Mouse (Mus musculus) adrenal gland, postnatal 36 days (tissue): Measurements from ENCODE around the gene Knop1. TPM values are rescaled to one million over a fixed set of nuclear protein-coding genes. Genes with fewer than 3 reads are reported as not detected.

Experiments
- DNase-seq, 2 experiments: peaks; one replicate each; pipeline ENCODE4 v3.0.0; 2021; ENCODE audit warnings: mixed read lengths in 1 of 2
- long read RNA-seq, 2 experiments: library from polyadenylated mRNA; stranded (forward); transcript quantifications; one replicate each; pipeline ENCODE4 v2.0.0; 2021; ENCODE audit warnings: borderline sequencing depth in 2 of 2
- total RNA-seq, 2 experiments: library from RNA; stranded (reverse); gene quantifications; 2 replicates each; pipeline ENCODE4 v1.2.3; 2021

Gene Knop1
- total RNA-seq: 10 to 100 TPM; 48.6 to 68.5 TPM
- long read RNA-seq, experiment 1, full-length matches to known transcripts: 16 of 93 reads
- long read RNA-seq, experiment 1, partial matches to known transcripts: 62 of 93 reads
- long read RNA-seq, experiment 1, other reads (novel, unspliced or antisense): 15 of 93 reads
- long read RNA-seq, experiment 2, full-length matches to known transcripts: 9 of 14 reads
- long read RNA-seq, experiment 2, partial matches to known transcripts: 4 of 14 reads
- long read RNA-seq, experiment 2, other reads (novel, unspliced or antisense): 1 of 14 reads

DNA sequence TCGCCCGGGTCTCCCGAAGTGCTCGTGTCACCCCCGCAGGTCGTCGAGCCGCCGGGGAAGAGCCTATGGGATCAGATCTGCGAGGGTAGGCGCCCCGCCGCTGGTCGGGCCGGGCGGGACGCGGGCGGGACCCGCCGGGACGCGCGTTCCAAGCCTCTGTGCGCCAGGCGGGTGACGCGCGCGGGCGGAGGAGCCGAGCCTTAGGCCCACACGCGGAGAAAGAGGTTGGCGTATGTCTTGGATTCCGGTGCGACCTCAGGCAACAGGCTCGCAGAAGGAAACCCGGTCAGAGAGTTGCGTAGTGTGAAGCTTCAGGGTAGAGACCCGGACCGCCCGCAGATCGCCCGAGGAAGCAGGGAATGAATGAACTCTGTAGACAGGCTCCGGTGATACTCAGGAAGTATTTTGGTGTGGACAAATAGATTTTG, at the start of gene Knop1:
Gene Knop1, minus strand, starts transcription at position 378 of the 428 bp plus-strand sequence.
- no peak for DNase-seq

DNA sequence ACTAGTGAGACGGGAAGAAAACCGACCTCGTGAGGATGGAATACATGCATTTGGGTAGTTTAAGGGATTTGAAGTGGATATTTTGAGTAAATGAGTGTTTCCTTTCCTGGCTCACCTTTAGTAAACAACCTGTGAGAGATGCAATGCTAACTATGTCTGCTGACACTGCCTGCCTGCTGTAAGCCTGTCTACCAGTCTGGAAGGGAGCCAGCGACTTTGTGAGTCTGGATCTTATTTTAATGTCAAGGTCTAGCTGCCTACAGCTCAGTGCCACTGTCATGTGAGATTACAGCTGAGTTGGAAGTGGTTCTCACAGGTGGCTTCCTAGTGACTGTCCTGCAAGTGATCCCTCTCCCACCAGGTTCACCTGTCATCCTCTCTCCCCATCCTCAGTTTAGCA, 48.5 kb upstream of the Knop1 start:
- peak; percentile 80 to 83 for DNase-seq

GRCm38 (mm10) chr7:118903879-118904278, 47.8 kb upstream of the Knop1 start:
- no peak for DNase-seq

- DNase-seq: no peak
Observed at GRCm38 (mm10) chr7:118902944-118903343, 46.9 kb upstream of the Knop1 start.

- no peak for DNase-seq
Observed at GRCm38 (mm10) chr7:118900090-118900489, 44.0 kb upstream of the Knop1 start.

DNA sequence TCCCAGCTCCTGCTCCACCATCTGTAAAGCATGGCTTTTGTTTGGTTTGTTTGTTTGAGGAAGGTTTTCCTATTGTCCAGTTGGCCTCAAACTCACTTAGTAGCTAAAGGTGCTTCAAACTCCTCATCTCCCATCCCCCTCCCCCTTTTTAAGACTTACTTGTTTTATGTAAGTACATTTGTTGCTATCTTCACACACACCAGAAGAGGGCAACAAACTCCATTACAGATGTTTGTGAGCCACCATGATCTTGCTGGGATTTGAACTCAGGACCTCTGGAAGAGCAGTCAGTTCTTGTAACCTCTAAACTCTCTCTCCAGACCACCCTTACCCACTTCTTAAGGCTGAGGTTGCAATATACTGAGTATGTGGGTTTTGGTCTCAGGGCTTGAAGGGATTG, 42.0 kb upstream of the Knop1 start:
- DNase-seq: no peak

DNA sequence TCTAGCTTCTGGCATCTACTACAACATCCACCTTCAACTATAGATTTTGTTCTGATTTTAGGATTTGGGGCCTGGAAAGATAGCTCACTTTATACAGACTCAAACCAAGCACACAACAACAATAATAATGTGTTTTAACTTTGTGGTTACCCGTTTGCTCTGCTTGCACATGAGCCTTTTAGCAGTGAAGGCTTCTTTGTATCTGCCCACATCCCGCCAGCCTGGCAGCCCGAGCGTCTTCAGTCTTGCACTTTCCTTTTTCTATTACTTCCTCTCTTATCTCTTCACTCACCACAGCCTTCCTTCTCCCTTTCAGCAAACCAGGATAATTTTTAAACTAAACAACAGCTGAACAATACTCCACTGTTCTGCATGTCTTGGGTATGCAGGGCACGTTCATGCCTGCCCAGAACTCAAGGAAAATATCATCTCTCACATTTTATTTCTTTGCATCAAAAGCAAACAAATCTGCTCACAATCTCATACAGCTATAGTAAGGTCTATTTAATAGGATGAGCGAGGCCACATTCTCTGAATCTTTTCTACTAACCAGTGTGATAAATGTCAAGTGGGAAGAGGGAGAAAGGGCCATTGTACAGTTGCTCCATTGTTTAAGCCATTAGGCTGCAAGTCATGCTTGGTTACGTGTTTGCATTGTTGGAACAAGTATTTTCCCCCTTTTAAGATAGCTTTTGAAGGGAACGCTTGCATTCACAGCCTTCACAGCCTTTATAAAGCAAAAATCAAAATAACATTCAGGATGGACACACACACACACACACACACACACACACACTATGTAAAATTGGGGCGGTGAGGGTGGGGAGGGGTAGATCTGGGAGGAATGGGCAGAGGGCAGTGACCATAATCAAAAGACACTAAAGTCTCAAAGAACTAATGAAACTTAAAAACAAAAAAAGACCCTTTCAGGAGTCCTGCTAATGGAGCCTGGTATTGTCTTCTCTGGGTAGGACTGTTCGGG, 39.7 kb upstream of the Knop1 start:
- no peak for DNase-seq

- peak in 1 of 2 experiments; percentile 16 for DNase-seq
Observed at GRCm38 (mm10) chr7:118889046-118889680, 33.1 kb upstream of the Knop1 start.

DNA sequence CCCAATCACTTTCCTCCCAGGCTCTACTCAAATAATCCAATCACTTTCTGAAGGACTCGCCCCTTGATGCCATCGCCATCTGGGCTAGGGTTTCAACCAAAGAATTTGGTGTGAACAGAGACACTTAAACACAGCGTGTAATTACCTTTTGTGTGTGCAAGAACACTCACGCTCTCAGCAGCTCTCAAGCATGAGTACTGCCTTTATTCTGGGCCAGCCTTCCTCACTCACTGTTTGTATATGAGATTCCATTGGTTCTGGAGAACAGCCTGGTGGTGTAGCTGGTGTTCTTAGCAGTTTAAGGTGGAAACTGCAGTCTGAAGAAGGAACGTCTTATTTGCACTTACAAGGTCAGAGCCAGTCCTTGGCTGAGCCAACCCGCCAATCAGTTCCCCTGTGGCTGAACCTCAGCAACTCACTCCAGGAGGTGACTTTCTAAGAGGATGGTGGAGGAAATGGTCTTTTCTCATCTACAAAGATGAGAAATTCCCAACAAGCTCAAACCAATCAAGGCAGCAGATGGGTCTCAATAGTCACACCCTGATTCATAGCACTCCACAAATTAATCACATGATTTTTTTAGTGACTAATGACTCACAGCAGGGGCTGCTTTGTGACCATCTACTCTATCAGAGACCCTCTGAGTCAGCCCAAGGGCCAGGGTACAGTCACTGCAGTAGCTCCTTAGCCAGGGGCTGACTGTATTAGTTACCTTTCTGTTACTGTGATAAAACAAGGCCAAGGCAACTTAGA, 31.4 kb upstream of the Knop1 start:
- no peak for DNase-seq

DNA sequence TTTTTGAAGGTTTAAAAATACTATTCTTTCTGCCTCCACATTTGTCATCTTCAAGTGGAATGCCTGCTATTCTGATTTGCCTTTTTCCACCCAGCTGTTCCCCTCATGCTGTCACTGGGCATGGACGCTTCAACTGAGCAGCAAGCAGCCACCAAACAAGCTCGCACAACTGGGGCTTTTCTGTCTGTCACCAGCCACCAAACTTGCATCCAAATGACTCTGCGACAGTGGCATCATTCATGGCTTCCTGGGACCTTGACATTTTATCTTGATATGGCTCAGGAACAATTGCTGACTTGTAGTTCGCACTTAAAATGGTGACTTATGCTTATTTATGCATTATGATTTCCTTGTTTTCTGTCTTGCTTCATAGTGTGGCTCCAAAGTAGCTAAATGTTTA, 28.9 kb upstream of the Knop1 start:
- peak; percentile 37 to 44 for DNase-seq

DNA sequence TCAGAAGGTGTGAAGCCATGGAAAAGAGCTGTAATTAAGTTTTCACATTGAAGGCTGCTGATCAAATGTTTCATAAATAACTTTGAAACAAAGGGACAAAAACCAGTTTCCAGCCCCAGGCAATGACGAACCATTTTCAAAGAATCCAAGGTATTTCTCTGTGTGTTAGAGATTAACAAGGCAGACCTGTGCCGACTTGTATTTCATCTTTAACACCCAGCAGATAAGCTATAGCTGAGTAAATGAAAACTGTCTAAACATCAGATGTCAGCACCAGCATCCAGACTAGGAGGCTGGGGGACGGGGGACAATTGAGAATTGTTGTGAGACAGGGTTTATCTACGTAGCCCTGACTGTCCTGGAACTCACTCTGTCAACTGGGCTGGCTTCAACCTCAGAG, 27.9 kb upstream of the Knop1 start:
- DNase-seq: no peak

- DNase-seq: no peak
Observed at GRCm38 (mm10) chr7:118879466-118880029, 23.5 kb upstream of the Knop1 start.

DNA sequence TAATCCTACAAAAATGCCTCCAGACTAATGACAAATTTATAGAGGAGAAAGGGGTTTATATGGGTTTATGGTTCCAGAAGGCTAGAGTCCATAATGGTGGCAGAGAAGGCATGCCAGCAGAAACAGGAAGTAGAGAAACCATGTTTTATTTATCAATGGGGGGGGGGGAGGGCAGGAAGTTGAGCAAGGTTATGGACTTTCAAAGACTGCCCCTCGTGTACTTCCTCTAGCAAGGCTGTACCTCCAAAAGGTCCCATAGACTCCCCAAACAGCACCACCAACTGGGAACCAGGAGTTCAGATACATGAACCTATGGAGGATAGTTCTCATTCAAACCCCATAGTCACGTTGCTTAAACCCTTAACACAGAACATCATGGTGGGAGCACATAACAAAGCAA, 9.3 kb upstream of the Knop1 start:
- no peak for DNase-seq

DNA sequence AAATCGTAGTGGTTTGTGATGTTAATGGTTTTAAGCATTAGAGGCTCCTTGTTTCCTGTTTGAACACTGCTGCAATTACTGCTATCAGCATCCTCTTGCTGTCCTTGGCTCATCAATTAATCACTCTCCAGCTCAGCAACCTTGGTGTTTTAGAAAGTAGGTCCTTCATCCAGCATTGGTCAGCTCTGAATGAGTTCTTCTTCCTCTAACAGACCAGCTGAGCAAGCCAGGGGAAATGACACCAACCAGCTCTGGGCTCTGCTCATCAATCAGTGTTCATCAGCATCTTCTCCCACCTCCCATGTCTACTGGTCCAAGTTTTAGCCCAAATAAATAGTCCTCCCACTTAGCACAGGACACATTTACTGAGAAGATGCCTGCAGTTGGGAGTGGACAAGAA, 2.6 kb upstream of the Knop1 start:
- DNase-seq: peak; percentile 32 to 41

- DNase-seq: peak; percentile 95 to 96
Observed at GRCm38 (mm10) chr7:118855171-118855876, 730 bp downstream of the Knop1 start, which contains the start of gene Iqck. Iqck (plus strand) TSS chr7:118855752.

- DNase-seq: no peak
Observed at GRCm38 (mm10) chr7:118854606-118855005, 1.4 kb downstream of the Knop1 start.

DNA sequence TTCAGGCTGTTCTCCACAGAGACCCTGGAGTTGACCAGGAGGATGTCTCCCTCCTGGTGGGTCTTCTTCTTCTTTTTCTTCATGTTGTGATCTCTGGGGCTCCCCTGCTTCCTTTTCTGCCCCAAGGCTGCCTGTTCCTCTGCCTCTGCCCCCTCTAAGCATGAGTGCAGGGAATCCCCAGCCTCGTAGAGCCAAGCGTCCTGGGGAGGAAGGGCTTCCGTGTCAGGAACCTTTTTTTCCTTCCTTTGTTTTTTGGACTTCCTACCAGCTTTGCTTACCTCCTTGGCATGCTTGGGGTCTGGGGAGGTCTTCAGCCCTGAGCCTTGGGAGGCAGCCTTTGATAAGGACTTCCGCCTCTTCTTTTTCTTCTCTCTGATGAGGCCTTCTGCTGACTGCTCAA, 3.4 kb downstream of the Knop1 start:
- no peak for DNase-seq

DNA sequence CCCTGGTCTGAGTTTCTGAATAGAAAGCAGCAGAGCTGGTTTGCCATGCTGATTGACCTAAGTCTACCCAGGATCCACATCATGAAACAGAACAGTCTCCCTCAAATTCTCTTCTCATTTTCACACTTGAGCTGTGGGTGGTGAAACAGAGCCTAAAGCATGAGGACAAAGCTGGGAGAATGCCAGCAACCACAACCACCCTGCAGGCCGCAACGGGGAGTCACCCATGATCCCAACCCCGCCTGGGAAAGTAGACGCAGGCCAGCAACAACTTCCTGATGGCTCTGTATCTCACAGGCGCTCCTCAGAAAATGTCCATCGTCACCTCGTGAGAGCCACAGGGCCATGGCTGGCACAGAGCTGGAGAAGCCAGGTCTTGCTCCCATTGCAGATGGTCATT, 4.5 kb downstream of the Knop1 start:
- peak; percentile 30 to 58 for DNase-seq

DNA sequence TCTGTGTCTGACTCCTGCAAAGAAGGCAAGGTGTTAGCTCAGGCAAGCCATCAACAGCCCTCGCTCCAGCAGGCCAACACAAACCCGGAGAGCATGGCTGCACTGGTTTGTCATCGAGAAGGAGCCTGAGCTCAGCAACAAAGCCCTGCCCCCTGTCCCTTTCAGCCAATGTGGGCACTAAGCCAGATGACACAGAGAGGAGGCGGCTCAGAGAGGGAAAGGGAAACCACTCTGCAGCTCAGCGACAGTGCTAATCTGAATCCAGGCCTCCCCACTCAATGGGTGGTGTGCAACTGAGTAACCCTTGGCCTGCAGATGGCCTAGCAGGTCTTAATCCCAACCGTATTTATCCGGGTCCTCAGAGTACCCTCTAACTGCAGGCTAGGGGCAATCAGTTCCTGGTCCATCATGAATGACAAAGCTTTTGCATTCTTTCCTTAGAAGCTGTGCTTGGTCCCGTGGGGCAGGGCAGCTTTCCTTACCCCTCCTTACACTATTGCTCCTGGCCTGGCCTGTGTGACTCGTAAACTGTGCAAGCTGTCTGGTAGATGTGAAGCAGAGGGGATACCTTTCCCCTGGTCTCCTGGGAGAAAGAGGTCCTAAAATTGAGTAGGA, 5.3 kb downstream of the Knop1 start:
- DNase-seq: peak; percentile 79 to 83

- DNase-seq: peak in 1 of 2 experiments; percentile 20
Observed at GRCm38 (mm10) chr7:118849543-118850250, 6.4 kb downstream of the Knop1 start.
